Mouse (Mus musculus): ENCODE measurements around the gene Sebox. TPM values are rescaled to one million over a fixed set of nuclear protein-coding genes. Genes with fewer than 3 reads are reported as not detected.

The Sebox gene
- total and polyA plus RNA-seq, 2 experiments from 2014 or later = 0.71 TPM; not detected in 1

DNA sequence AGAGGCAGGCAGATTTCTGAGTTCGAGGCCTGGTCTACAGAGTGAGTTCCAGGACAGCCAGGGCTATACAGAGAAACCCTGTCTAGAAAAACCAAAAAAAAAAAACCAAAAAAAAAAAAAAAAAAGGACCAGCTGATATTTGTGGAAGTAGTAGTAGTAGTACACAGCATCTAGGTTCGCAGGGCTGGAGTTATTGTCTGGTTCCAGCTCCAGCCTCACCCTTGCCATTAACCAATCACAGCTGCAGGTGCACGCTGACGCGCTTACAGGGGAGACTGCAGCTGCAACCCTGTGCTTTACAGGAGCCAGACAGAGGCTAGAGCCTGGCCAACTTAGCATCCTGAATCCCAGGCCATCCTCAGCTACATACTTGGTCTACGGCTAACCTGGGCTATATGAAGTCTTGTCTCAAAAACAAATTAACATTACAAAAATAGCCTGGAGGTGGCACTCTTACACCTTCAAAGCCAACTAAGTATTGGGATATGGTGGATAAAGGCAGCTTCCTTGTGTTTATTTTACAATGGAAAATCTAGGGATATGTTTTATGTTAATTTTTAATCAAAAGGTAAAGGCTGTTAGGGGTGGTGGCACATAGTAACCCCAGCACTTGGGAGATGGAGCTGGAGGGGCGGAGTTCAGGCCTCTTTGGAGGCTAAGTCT, 41.3 kb downstream of the Sebox start:
- 94% methylated on average over 7 of the region's 7 CpGs for WGBS
- TF ChIP-seq CTCF (IDR thresholded peaks at IDR 0.05) = peak; percentile 55
- DNase-seq (ENCODE audit: low spot score) = no peak
- H3K9ac ChIP-seq (replicated peaks; ENCODE audit: low read length, poor library complexity, severe bottlenecking) = no peak overlapping the region
- no peaks in the 10 kb centered on the region; the same call in 1 of the 2 replicates for H3K4me1 ChIP-seq (ENCODE audit: insufficient read depth, low read length)
- H3K27me3 ChIP-seq (ENCODE audit: insufficient read depth, low read length) = no peaks in the 10 kb centered on the region
- H3K4me2 ChIP-seq (ENCODE audit: low read depth, low read length, poor library complexity, severe bottlenecking) = no peak overlapping the region
- peaks cover 25% of the 10 kb centered on the region for H3K36me3 ChIP-seq (ENCODE audit: insufficient read depth, low read length)
- H3K27ac ChIP-seq (ENCODE audit: low read depth, low read length) = no peak overlapping the region
- no peak for ATAC-seq (ENCODE audit: low FRiP score)
- H3K9me3 ChIP-seq (ENCODE audit: low read length) = no peaks in the 10 kb centered on the region
- H3K4me3 ChIP-seq (ENCODE audit: low read depth, low read length) = no peak overlapping the region

DNA sequence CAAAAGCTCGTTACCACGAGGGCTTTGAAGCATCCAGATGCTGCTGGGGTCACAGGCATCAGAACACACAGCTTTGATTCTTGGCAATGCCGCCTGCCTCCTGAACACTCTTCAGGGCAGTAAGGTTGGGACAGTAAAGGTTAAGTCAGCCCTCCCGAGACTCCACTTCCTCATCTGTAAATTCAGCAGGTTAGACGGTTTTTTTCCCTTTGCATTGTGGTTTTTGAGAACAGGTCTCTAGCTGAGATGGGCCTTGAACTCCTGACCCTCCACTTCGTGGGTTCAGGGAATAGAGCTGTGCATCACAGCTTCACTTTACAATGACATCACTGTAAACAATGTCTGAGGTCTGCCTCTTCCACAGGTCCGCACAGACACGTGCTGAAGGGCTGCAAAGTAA, 41.9 kb downstream of the Sebox start:
- Histone ChIP-seq H3K36me3 (ENCODE audit: insufficient read depth, low read length) (peaks cover 21% of the 10 kb centered on the region), H3K4me3 (ENCODE audit: low read depth, low read length) (no peak overlapping the region), H3K27me3 (ENCODE audit: insufficient read depth, low read length) (no peaks in the 10 kb centered on the region), H3K9me3 (ENCODE audit: low read length) (no peaks in the 10 kb centered on the region), H3K9ac (replicated peaks; ENCODE audit: low read length, poor library complexity, severe bottlenecking) (no peak overlapping the region), H3K4me1 (ENCODE audit: insufficient read depth, low read length) (no peaks in the 10 kb centered on the region; the same call in 1 of the 2 replicates), H3K4me2 (ENCODE audit: low read depth, low read length, poor library complexity, severe bottlenecking) (no peak overlapping the region), H3K27ac (ENCODE audit: low read depth, low read length) (no peak overlapping the region)
- WGBS = 84% methylated on average over 8 of the region's 8 CpGs
- ATAC-seq (ENCODE audit: low FRiP score) = no peak
- no peak for TF ChIP-seq CTCF (IDR thresholded peaks at IDR 0.05)
- no peak for DNase-seq (ENCODE audit: low spot score)

DNA sequence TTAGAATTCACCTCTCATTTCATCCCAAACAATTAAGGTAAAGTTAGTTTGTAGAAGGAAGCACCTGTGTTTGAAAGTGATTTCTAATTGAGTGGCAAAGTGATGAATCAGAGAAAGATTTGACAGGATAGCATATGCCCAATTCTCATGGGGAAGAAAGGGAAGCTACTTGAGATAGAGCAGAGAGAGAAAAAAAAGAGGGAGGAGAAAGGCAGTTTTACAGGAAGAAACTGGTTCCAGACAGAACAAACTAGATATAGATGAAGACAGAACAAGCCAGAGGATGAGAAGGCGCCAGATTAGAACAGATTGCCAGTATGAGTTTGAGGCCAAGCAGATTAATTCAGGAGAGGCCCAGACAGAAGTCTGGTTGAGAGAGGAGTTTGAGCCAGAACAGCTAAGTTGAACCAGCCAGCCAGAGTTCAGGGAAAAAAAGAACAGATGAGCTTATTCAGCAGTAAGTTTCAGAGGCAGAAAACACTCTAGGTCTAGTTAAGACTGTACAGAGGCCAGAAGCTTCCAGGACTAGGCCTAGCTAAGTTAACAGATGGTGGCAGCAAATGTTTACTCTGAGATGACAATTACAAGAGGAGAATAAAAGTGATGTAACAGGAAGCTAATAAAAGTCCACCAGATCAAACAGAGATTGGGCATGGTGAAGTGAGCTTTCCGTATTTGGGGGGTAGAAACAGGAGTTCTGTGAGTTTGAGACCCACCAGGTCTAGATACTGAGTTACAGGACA, 44.6 kb downstream of the Sebox start:
- no peaks in the 10 kb centered on the region for H3K27me3 ChIP-seq (ENCODE audit: insufficient read depth, low read length)
- no peak for TF ChIP-seq CTCF (IDR thresholded peaks at IDR 0.05)
- no peak overlapping the region for H3K9ac ChIP-seq (replicated peaks; ENCODE audit: low read length, poor library complexity, severe bottlenecking)
- WGBS = 97% methylated on average over 2 of the region's 2 CpGs
- H3K4me2 ChIP-seq (ENCODE audit: low read depth, low read length, poor library complexity, severe bottlenecking) = no peak overlapping the region
- DNase-seq (ENCODE audit: low spot score) (no peak), ATAC-seq (ENCODE audit: low FRiP score) (no peak)
- H3K4me1 ChIP-seq (ENCODE audit: insufficient read depth, low read length) = no peaks in the 10 kb centered on the region; the same call in 1 of the 2 replicates
- no peak overlapping the region for H3K27ac ChIP-seq (ENCODE audit: low read depth, low read length)
- no peak overlapping the region for H3K4me3 ChIP-seq (ENCODE audit: low read depth, low read length)
- H3K36me3 ChIP-seq (ENCODE audit: insufficient read depth, low read length) = peaks cover 9% of the 10 kb centered on the region
- H3K9me3 ChIP-seq (ENCODE audit: low read length) = no peaks in the 10 kb centered on the region

DNA sequence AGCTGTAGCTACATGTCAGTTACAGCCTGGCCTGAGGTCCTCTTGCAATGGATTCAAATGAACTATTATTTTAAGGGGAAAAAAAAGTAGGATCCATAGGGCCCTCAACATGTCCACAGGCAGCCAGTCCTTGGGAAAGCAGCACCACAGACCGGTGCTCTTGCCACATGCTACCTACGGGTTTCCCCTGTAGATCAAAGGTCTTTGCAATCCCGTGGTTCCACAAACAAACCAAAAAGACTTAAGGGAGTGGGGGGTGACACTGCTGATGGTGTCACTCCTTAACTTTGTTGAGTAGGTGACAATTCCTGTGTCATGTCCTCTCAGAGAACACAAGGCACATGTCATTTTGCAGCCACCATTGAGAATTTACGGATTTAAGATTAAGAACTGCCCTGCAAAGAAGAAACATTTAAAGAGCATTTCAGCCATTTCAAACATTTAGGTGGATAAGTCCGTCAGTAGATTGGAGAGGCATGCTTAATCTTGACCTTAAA, 46.3 kb downstream of the Sebox start:
- WGBS = 9% methylated on average over 5 of the region's 5 CpGs
- DNase-seq (ENCODE audit: low spot score) = no peak
- H3K27ac ChIP-seq (ENCODE audit: low read depth, low read length) = no peak overlapping the region
- H3K4me1 ChIP-seq (ENCODE audit: insufficient read depth, low read length) = no peaks in the 10 kb centered on the region; the same call in 1 of the 2 replicates
- no peaks in the 10 kb centered on the region for H3K36me3 ChIP-seq (ENCODE audit: insufficient read depth, low read length)
- peak overlapping the region; percentile 50; the same call in 1 of the 2 replicates for H3K9ac ChIP-seq (replicated peaks; ENCODE audit: low read length, poor library complexity, severe bottlenecking)
- peak overlapping the region; percentile 58 for H3K4me3 ChIP-seq (ENCODE audit: low read depth, low read length)
- no peak for ATAC-seq (ENCODE audit: low FRiP score)
- TF ChIP-seq CTCF (IDR thresholded peaks at IDR 0.05) = no peak
- H3K4me2 ChIP-seq (ENCODE audit: low read depth, low read length, poor library complexity, severe bottlenecking) = peak overlapping the region; percentile 63
- no peaks in the 10 kb centered on the region for H3K27me3 ChIP-seq (ENCODE audit: insufficient read depth, low read length)
- no peaks in the 10 kb centered on the region for H3K9me3 ChIP-seq (ENCODE audit: low read length)

DNA sequence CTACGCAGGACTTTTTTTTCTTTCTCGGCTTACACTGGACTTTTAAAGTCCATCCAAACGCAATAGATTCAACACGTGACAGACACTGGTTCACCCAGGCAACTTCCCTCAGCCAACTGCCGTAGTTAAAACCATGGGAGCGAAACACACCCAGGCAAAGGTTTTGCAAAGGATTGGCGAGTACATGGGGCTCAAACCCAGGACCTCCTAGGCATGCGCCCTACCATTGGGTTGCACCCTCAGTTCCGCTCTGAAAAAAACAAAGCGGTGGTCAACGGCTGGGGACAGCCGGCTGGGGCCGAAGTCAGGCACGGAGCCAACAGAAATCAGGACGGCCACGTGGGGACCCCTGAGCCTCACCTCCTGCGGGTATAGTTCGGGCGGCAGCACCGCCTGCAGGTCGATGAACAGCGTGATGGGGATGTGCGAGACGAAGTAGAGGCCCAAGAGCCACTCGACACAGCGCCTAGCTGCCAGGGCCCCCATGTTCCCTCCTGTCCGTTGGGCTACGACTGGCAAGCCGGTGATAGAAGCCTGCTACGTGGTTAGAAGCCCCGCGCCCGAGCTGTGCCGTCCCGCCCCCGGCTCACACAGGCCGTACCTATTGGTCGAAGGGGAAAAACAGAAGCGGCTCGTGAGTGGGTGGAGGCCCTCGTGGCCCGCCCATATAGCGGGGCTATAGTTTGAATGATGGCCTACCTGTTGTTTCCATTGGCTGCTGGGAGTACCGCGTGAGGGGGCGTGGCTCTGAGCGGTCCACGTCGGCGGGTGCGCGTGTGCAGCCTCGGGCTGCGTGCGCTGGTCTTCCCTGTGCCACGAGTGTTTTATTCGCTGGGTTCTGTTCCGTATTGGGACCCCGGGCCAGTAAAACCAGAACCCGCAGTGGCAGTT, 47.2 kb downstream of the Sebox start, which contains the start of gene Tmem97:
Gene Tmem97 (minus strand): TSS at position 610 of the 891 bp plus-strand sequence.
- ATAC-seq (ENCODE audit: low FRiP score) (peak; percentile 100), DNase-seq (ENCODE audit: low spot score) (peak; percentile 99)
- H3K4me3 ChIP-seq (ENCODE audit: low read depth, low read length) = peak within 1 kb of the TSS; percentile 58
- H3K36me3 ChIP-seq (ENCODE audit: insufficient read depth, low read length) = no peaks in the 10 kb centered on the region
- no peaks in the 10 kb centered on the region for H3K9me3 ChIP-seq (ENCODE audit: low read length)
- H3K27ac ChIP-seq (ENCODE audit: low read depth, low read length) = peak within 1 kb of the TSS; percentile 62
- peak; percentile 28 for TF ChIP-seq CTCF (IDR thresholded peaks at IDR 0.05)
- H3K9ac ChIP-seq (replicated peaks; ENCODE audit: low read length, poor library complexity, severe bottlenecking) = peak within 1 kb of the TSS; percentile 50
- no peaks in the 10 kb centered on the region; the same call in 1 of the 2 replicates for H3K4me1 ChIP-seq (ENCODE audit: insufficient read depth, low read length)
- no peaks in the 10 kb centered on the region for H3K27me3 ChIP-seq (ENCODE audit: insufficient read depth, low read length)
- WGBS = under 1% methylated on average over 60 of the region's 60 CpGs
- H3K4me2 ChIP-seq (ENCODE audit: low read depth, low read length, poor library complexity, severe bottlenecking) = peak within 1 kb of the TSS; percentile 63

Data from midbrain, postnatal 0 days (tissue).